Mouse (Mus musculus) testis, adult 2 months (tissue): ENCODE data around the gene Cfdp1. TPM values are rescaled to one million over a fixed set of nuclear protein-coding genes. Genes with fewer than 3 reads are reported as not detected.
A peak's percentile ranks its signal among the peaks of the same experiment; 100 is the strongest.

Source experiments
- H3K27ac ChIP-seq: fragments of 200-500 bp; 2 replicates; pipeline ENCODE4 v1.5.1; 2012; ENCODE audit warnings: low read depth, low read length; ENCODE audit not compliant: control insufficient read depth, insufficient read depth
- H3K27me3 ChIP-seq: fragments of 200-500 bp; 2 replicates; pipeline ENCODE4 v1.6.1; 2012; ENCODE audit warnings: mild to moderate bottlenecking, low read length, moderate library complexity; ENCODE audit not compliant: control insufficient read depth, insufficient read depth
- H3K36me3 ChIP-seq: fragments of 200-500 bp; 2 replicates; pipeline ENCODE4 v1.6.1; 2012; ENCODE audit warnings: mild to moderate bottlenecking, low read length; ENCODE audit not compliant: control insufficient read depth, insufficient read depth
- H3K4me1 ChIP-seq: fragments of 200-500 bp; 2 replicates; pipeline ENCODE4 v1.6.1; 2012; ENCODE audit warnings: low read length; ENCODE audit not compliant: control insufficient read depth, insufficient read depth
- H3K4me3 ChIP-seq: fragments of 200-500 bp; 2 replicates; pipeline ENCODE4 v1.5.1; 2012; ENCODE audit warnings: low read depth, mild to moderate bottlenecking, low read length, moderate library complexity, mixed read lengths; ENCODE audit not compliant: control insufficient read depth
- CTCF ChIP-seq: fragments of 200-500 bp; IDR thresholded peaks from 2 replicates; pipeline ENCODE4 v1.5.1; 2012; ENCODE audit warnings: low read depth, mild to moderate bottlenecking, inconsistent platforms, low read length, moderate library complexity; ENCODE audit not compliant: control insufficient read depth, insufficient read depth, insufficient replicate concordance
- POLR2A ChIP-seq: fragments of 200-500 bp; IDR thresholded peaks from 2 replicates; pipeline ENCODE4 v1.6.1; 2012; ENCODE audit warnings: low read depth, mild to moderate bottlenecking, inconsistent platforms, low read length, moderate library complexity; ENCODE audit not compliant: control insufficient read depth
- polyA plus RNA-seq: library from polyadenylated mRNA; depleted of rRNA; stranded (reverse); fragments of >200 nt; gene quantifications from 2 replicates; pipeline ENCODE4 v1.2.3, GENCODE M21; 2012

Cfdp1 gene
- polyA plus RNA-seq, 1 experiment = 12.5 TPM

- H3K4me1 ChIP-seq = peaks cover 43% of the 10 kb centered on the region
- H3K27ac ChIP-seq = peak overlapping the region; percentile 65
These were observed 108.3 kb downstream of the Cfdp1 start for GRCm38 (mm10) chr8:111745591-111746418.

GRCm38 (mm10) chr8:111745086-111745485 lies 109.0 kb downstream of the Cfdp1 start:
- no peak overlapping the region for H3K27ac ChIP-seq
- no peaks in the 10 kb centered on the region for H3K27me3 ChIP-seq
- peaks cover 43% of the 10 kb centered on the region for H3K4me1 ChIP-seq
- H3K36me3 ChIP-seq = no peaks in the 10 kb centered on the region
- no peak overlapping the region for H3K4me3 ChIP-seq
- TF ChIP-seq POLR2A (no peak), CTCF (no peak)

More at GRCm38 (mm10) chr8:111745591-111746418, 108.3 kb downstream of the Cfdp1 start:
- Histone ChIP-seq H3K27me3 (no peaks in the 10 kb centered on the region), H3K4me3 (peak overlapping the region; percentile 61), H3K36me3 (no peaks in the 10 kb centered on the region)
- TF ChIP-seq POLR2A (no peak), CTCF (no peak)

GRCm38 (mm10) chr8:111743792-111744696 lies 110.0 kb downstream of the Cfdp1 start, which contains the start of gene Bcar1:
Gene Bcar1 (minus strand): TSS chr8:111743809.
- H3K36me3 ChIP-seq = no peaks in the 10 kb centered on the region
- H3K27ac ChIP-seq = peak within 1 kb of the TSS; percentile 60; the same call in 1 of the 2 replicates
- peaks cover 43% of the 10 kb centered on the region for H3K4me1 ChIP-seq
- H3K27me3 ChIP-seq = no peaks in the 10 kb centered on the region
- H3K4me3 ChIP-seq = peak within 1 kb of the TSS; percentile 88
- TF ChIP-seq POLR2A (peak; percentile 19; the same call in 1 of the 2 replicates), CTCF (no peak)

GRCm38 (mm10) chr8:111743101-111743791 lies 110.8 kb downstream of the Cfdp1 start:
- no peak for TF ChIP-seq POLR2A
- TF ChIP-seq CTCF = no peak
- Histone ChIP-seq H3K27me3 (no peaks in the 10 kb centered on the region), H3K4me3 (peak overlapping the region; percentile 88), H3K36me3 (no peaks in the 10 kb centered on the region), H3K27ac (peak overlapping the region; percentile 60; the same call in 1 of the 2 replicates), H3K4me1 (peaks cover 43% of the 10 kb centered on the region)

- Histone ChIP-seq H3K4me3 (peak overlapping the region; percentile 88), H3K36me3 (no peaks in the 10 kb centered on the region), H3K27ac (no peak overlapping the region; the same call in 1 of the 2 replicates), H3K27me3 (no peaks in the 10 kb centered on the region), H3K4me1 (peaks cover 43% of the 10 kb centered on the region)
- TF ChIP-seq POLR2A (no peak), CTCF (no peak)
These were observed 111.6 kb downstream of the Cfdp1 start for GRCm38 (mm10) chr8:111742261-111743037.

GRCm38 (mm10) chr8:111741556-111741955 lies 112.5 kb downstream of the Cfdp1 start:
- H3K27me3 ChIP-seq = no peaks in the 10 kb centered on the region
- no peaks in the 10 kb centered on the region for H3K36me3 ChIP-seq
- peaks cover 37% of the 10 kb centered on the region for H3K4me1 ChIP-seq
- H3K4me3 ChIP-seq = no peak overlapping the region
- H3K27ac ChIP-seq = no peak overlapping the region
- TF ChIP-seq POLR2A (no peak), CTCF (no peak)
